Mouse (Mus musculus): ENCODE measurements at regions not wholly inside any gene's neighbourhood (a gene's known extent, or its start where the extent isn't known, plus 50 kb on each side); places are given as distances from the start of the nearest gene placed in this dataset.

- DNase-seq: no peak
Measured at GRCm38 (mm10) chr8:29913576-29913975, 2466.1 kb downstream of the Poteg start.

- DNase-seq: no peak
Measured at GRCm38 (mm10) chr8:29920486-29920885, 2473.0 kb downstream of the Poteg start.

- DNase-seq: no peak
Measured at GRCm38 (mm10) chr8:29928257-29928656, 2480.8 kb downstream of the Poteg start.

GRCm38 (mm10) chr8:29961322-29961721 lies 2513.9 kb downstream of the Poteg start:
- DNase-seq: no peak

GRCm38 (mm10) chr8:29976651-29977350 lies 2529.3 kb downstream of the Poteg start:
- DNase-seq: no peak

GRCm38 (mm10) chr8:29978585-29979505 lies 2531.4 kb downstream of the Poteg start:
- DNase-seq: peak; percentile 3

GRCm38 (mm10) chr8:29992549-29992948 lies 2545.1 kb downstream of the Poteg start:
- DNase-seq: no peak

GRCm38 (mm10) chr8:29999413-29999812 lies 2551.9 kb downstream of the Poteg start:
- no peak for DNase-seq
